In genomic region chr3:5860237-5860636, GRCm38 (mm10) we compare ENCODE assay signal across 8 mouse cellular contexts.
A peak's percentile ranks its signal among the peaks of the same experiment; 100 is the strongest.
DNase-seq lines count a peak whose midpoint lies in the region.

No protein-coding gene starts in this region.

- DNase-seq in adrenal gland, adult 8-10 months, result peak; percentile 100
- DNase-seq in cerebellum, postnatal 36 days, result peak; percentile 93 to 100
- peak; percentile 99 to 100 for DNase-seq in heart, adult 18-20 months
- peak; percentile 92 for DNase-seq in kidney, postnatal 25 days
- peak; percentile 98 to 100 for DNase-seq in left cerebral cortex, adult 8-10 months (ENCODE audit: low spot score in 2 of 2)
- peak; percentile 100 for DNase-seq in monocyte, adult 2 months (ENCODE audit: low read depth in 1 of 2, low spot score in 2 of 2)
- DNase-seq in spleen, postnatal 14 days (ENCODE audit: low spot score in 2 of 2), result peak; percentile 100
- peak; percentile 100 for DNase-seq in urinary bladder, postnatal 25 days (ENCODE audit: low spot score)

Comparison
In these comparisons a context has a peak if more than half of its experiments do, and no peak if none do; other contexts are left out.
1. Peak in every context shown above with its lines: DNase-seq.